Mouse (Mus musculus) neural tube, embryonic 11.5 days (tissue): ENCODE results near the gene Kctd21. TPM values are rescaled to one million over a fixed set of nuclear protein-coding genes. Genes with fewer than 3 reads are reported as not detected.

Experiments
- ATAC-seq: fragments of 200-750 bp; cut with Nextera tagmentation; 2 replicates; pipeline ENCODE4 v1.8.0; 2017; ENCODE audit warnings: moderate number of reproducible peaks, mild to moderate bottlenecking, moderate TSS enrichment, moderate library complexity; ENCODE audit not compliant: insufficient read depth, low FRiP score, low TSS enrichment
- DNase-seq: peaks from one replicate; pipeline ENCODE4 v3.0.0-alpha.2; 2015; ENCODE audit warnings: low spot score
- H3K27ac ChIP-seq: fragments of 300-500 bp; sonication (generic); 2 replicates; pipeline ENCODE4 v1.5.1; 2014; ENCODE audit warnings: low read depth, mild to moderate bottlenecking, low read length
- H3K27me3 ChIP-seq: fragments of 300-500 bp; sonication (generic); 2 replicates; pipeline ENCODE4 v1.6.1; 2014; ENCODE audit warnings: mild to moderate bottlenecking, low read length, mixed read lengths; ENCODE audit not compliant: control insufficient read depth, insufficient read depth
- H3K36me3 ChIP-seq: fragments of 300-500 bp; sonication (generic); 2 replicates; pipeline ENCODE4 v1.6.1; 2014; ENCODE audit warnings: mild to moderate bottlenecking, low read length, moderate library complexity, mixed read lengths; ENCODE audit not compliant: control insufficient read depth, insufficient read depth
- H3K4me1 ChIP-seq: fragments of 300-500 bp; sonication (generic); 2 replicates; pipeline ENCODE4 v1.6.1; 2014; ENCODE audit warnings: low read length, mixed read lengths; ENCODE audit not compliant: control insufficient read depth, insufficient read depth
- H3K4me2 ChIP-seq: fragments of 300-500 bp; sonication (generic); 2 replicates; pipeline ENCODE4 v1.6.1; 2014; ENCODE audit warnings: low read depth, mild to moderate bottlenecking, moderate library complexity
- H3K4me3 ChIP-seq: fragments of 300-500 bp; sonication (generic); 2 replicates; pipeline ENCODE4 v1.5.1; 2014; ENCODE audit warnings: low read depth, low read length
- H3K9ac ChIP-seq: fragments of 300-500 bp; sonication (generic); 2 replicates; pipeline ENCODE4 v1.6.1; 2014; ENCODE audit warnings: mild to moderate bottlenecking, low read length
- H3K9me3 ChIP-seq: fragments of 300-500 bp; sonication (generic); 2 replicates; pipeline ENCODE4 v1.6.1; 2016; ENCODE audit warnings: low read length; ENCODE audit not compliant: control insufficient read depth
- WGBS: fragments of 180-500 bp; shearing (Covaris S2); extraction: QIAGEN DNeasy Blood & Tissue Kit; methylation state at CpG from one replicate; pipeline ENCODE4 v1.1.7; 2014; 5-methylcytosine and 5-hydroxymethylcytosine counted together
- polyA plus RNA-seq: library from polyadenylated mRNA; unstranded; fragments of >200 nt; fragmentation: Nextera tagmentation; extraction: Ambion mirVana; gene quantifications from 2 replicates; pipeline ENCODE4 v1.2.1, GENCODE M21; 2014

Kctd21 gene
- polyA plus RNA-seq, 1 experiment from 2014 or later = 6.1 TPM

GRCm38 (mm10) chr7:97338593-97338992, 6.5 kb downstream of the Kctd21 start:
- H3K9ac ChIP-seq = no peak overlapping the region

GRCm38 (mm10) chr7:97339623-97340022, 7.5 kb downstream of the Kctd21 start:
- H3K9ac ChIP-seq = no peak overlapping the region
- no peaks in the 10 kb centered on the region for H3K36me3 ChIP-seq
- ATAC-seq (no peak), DNase-seq (no peak)
- WGBS = 89% methylated on average over 7 of the region's 7 CpGs
- H3K27me3 ChIP-seq = no peaks in the 10 kb centered on the region
- H3K4me1 ChIP-seq = no peaks in the 10 kb centered on the region
- H3K4me3 ChIP-seq = no peak overlapping the region
- no peak overlapping the region for H3K4me2 ChIP-seq
- H3K9me3 ChIP-seq = no peaks in the 10 kb centered on the region
- H3K27ac ChIP-seq = no peak overlapping the region

More at GRCm38 (mm10) chr7:97338593-97338992, 6.5 kb downstream of the Kctd21 start:
- no peak for ATAC-seq
- no peak overlapping the region for H3K4me3 ChIP-seq
- no peak overlapping the region for H3K4me2 ChIP-seq
- no peaks in the 10 kb centered on the region for H3K27me3 ChIP-seq
- no peak overlapping the region for H3K27ac ChIP-seq
- H3K36me3 ChIP-seq = no peaks in the 10 kb centered on the region
- DNase-seq = no peak
- no peaks in the 10 kb centered on the region for H3K9me3 ChIP-seq
- H3K4me1 ChIP-seq = no peaks in the 10 kb centered on the region
- WGBS = 86% methylated on average over 4 of the region's 4 CpGs

- no peaks in the 10 kb centered on the region for H3K36me3 ChIP-seq
- no peak overlapping the region for H3K9ac ChIP-seq
- no peaks in the 10 kb centered on the region for H3K27me3 ChIP-seq
- no peak overlapping the region for H3K4me2 ChIP-seq
- no peak overlapping the region for H3K4me3 ChIP-seq
- WGBS = 71% methylated on average over 18 of the region's 18 CpGs
- H3K9me3 ChIP-seq = no peaks in the 10 kb centered on the region
- H3K27ac ChIP-seq = no peak overlapping the region
- DNase-seq = no peak
- no peaks in the 10 kb centered on the region for H3K4me1 ChIP-seq
- ATAC-seq = no peak
Observed at GRCm38 (mm10) chr7:97340907-97341849, 9.1 kb downstream of the Kctd21 start.

GRCm38 (mm10) chr7:97342961-97343360, 10.8 kb downstream of the Kctd21 start:
- H3K9ac ChIP-seq = no peak overlapping the region
- no peak for DNase-seq
- no peaks in the 10 kb centered on the region for H3K27me3 ChIP-seq
- H3K4me2 ChIP-seq = no peak overlapping the region
- no peak overlapping the region for H3K4me3 ChIP-seq
- no peak for ATAC-seq
- H3K4me1 ChIP-seq = no peaks in the 10 kb centered on the region
- H3K36me3 ChIP-seq = no peaks in the 10 kb centered on the region
- H3K27ac ChIP-seq = no peak overlapping the region
- WGBS = 88% methylated on average over 2 of the region's 2 CpGs
- no peaks in the 10 kb centered on the region for H3K9me3 ChIP-seq

GRCm38 (mm10) chr7:97344655-97345054, 12.5 kb downstream of the Kctd21 start:
- Histone ChIP-seq H3K4me2 (no peak overlapping the region), H3K36me3 (no peaks in the 10 kb centered on the region), H3K4me1 (no peaks in the 10 kb centered on the region), H3K27ac (no peak overlapping the region), H3K9ac (no peak overlapping the region), H3K9me3 (no peaks in the 10 kb centered on the region), H3K27me3 (no peaks in the 10 kb centered on the region), H3K4me3 (no peak overlapping the region)
- ATAC-seq (no peak), DNase-seq (no peak)
- WGBS = 79% methylated on average over 2 of the region's 2 CpGs

GRCm38 (mm10) chr7:97345229-97345871, 13.2 kb downstream of the Kctd21 start:
- DNase-seq = no peak

GRCm38 (mm10) chr7:97346111-97346821, 14.1 kb downstream of the Kctd21 start:
- no peaks in the 10 kb centered on the region for H3K4me1 ChIP-seq
- WGBS = 80% methylated on average over 9 of the region's 9 CpGs
- no peak for DNase-seq
- no peak overlapping the region for H3K9ac ChIP-seq
- ATAC-seq = no peak
- no peaks in the 10 kb centered on the region for H3K27me3 ChIP-seq
- no peak overlapping the region for H3K4me2 ChIP-seq
- no peaks in the 10 kb centered on the region for H3K9me3 ChIP-seq
- no peak overlapping the region for H3K27ac ChIP-seq
- H3K36me3 ChIP-seq = no peaks in the 10 kb centered on the region
- H3K4me3 ChIP-seq = no peak overlapping the region

More at GRCm38 (mm10) chr7:97345229-97345871, 13.2 kb downstream of the Kctd21 start:
- Histone ChIP-seq H3K4me3 (no peak overlapping the region), H3K9me3 (no peaks in the 10 kb centered on the region), H3K4me2 (no peak overlapping the region), H3K27ac (no peak overlapping the region), H3K27me3 (no peaks in the 10 kb centered on the region), H3K36me3 (no peaks in the 10 kb centered on the region), H3K4me1 (no peaks in the 10 kb centered on the region), H3K9ac (no peak overlapping the region)
- 62% methylated on average over 10 of the region's 10 CpGs for WGBS
- ATAC-seq = no peak

- Histone ChIP-seq H3K4me1 (no peaks in the 10 kb centered on the region), H3K36me3 (no peaks in the 10 kb centered on the region), H3K4me3 (no peak overlapping the region), H3K27ac (no peak overlapping the region), H3K27me3 (no peaks in the 10 kb centered on the region), H3K9ac (no peak overlapping the region), H3K9me3 (no peaks in the 10 kb centered on the region), H3K4me2 (no peak overlapping the region)
- DNase-seq = no peak
- ATAC-seq = no peak
- 85% methylated on average over 3 of the region's 4 CpGs for WGBS
Observed at GRCm38 (mm10) chr7:97346822-97347166, 14.7 kb downstream of the Kctd21 start.
